Mouse (Mus musculus): ENCODE results near the gene Plgrkt.

Gene Plgrkt

DNA sequence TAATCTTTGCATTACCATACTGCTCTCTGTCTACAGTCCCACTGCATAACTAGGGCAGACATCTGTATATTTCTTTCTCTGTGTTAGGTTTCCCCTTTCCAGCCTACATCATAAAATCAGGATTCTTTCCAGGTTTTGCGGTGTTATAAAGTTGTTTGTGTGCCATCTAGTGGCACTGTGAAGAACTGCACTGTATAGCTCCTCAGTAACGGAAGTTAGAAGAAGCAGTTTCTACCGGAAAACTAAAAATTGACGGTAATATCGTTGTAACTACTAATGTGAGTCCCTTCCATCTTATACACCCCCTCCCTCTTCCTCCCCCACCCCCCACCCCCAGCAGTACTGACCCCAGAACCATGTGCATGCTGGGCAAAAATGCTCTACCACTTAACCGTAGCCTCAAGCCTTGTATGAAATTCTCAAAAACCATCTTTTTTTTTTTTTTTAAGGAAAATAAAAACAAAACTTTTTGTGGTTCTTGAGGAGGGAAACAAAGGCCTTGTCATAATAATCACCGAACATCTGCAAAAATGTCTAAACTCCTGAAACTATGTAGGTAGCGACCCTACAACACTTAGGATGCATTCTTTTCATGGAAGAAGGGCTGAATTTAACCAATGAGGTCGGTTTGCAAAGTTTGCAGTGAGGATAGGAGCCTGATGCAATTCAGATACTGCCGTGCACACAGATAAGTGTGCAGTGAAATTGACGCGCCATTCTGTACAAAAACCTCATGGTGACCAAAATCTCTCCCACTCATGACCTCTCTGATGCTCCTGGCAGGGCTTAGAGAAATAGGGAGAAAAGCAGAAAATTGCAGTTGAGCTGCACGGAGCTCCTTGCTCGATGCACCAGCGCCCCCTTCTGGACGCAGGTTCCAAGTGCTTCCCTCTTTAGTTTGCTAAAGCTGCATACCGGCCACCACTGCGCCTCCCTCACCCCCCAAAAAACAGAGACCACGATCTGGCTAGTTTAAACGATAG, 12.0 kb downstream of the Plgrkt start:
- DNase-seq (ENCODE audit: low spot score in 2 of 2): peak; percentile 63 to 80

DNA sequence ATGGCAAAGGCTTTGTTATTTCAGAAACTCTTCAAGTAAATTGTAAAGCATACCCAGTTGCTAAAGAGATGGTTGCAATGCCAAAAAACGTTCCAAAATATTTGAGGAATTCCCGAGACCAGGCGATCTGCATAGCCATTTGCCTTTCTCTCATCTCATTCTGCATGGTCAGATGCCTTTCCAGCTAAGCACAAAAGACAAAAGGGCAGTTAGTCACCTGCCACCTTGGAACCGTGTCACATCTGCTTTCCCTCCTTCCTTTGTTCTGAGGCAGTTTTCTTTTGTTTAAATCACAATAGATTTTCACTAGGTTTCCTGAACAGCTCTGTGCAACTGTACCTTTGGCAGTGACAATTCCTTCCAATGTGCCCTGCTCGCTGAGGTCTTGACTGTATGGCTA, 16.2 kb downstream of the Plgrkt start:
- no peak for DNase-seq (ENCODE audit: low spot score in 2 of 2)

DNA sequence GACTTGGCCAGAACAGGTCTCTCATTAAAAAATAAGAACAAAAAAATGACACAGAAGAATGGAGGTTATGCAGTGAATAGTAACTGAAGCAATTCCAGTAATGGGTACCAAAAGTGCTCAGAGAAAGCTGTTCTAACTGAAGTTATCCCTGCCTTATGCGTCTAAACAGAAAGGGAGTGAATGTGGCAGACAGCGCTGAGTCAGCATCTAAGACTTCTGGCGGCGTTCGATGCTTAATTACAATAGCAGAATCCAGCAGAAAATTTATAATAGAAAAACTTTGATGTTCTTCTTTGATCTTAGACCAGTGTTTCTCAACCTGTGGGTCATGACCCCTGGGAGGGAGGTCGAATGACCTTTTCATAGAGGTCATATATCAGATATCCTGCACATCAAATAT, 21.6 kb downstream of the Plgrkt start:
- no peak for DNase-seq (ENCODE audit: low spot score in 2 of 2)

DNA sequence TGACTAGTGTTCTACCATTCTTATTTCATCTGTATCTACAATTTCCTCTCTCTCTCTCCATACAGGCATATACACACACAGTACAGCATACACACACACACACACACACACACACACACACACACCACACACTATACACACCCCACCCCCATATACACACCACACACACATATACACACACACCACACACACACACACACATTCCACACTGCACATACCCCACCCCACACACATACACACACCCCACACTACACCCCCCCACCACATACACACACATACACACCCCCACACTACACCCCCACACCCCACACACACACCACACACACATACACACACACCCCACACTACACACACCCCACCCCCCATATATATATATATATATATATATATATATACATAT, 22.3 kb downstream of the Plgrkt start:
- DNase-seq (ENCODE audit: low spot score in 2 of 2): no peak

DNA sequence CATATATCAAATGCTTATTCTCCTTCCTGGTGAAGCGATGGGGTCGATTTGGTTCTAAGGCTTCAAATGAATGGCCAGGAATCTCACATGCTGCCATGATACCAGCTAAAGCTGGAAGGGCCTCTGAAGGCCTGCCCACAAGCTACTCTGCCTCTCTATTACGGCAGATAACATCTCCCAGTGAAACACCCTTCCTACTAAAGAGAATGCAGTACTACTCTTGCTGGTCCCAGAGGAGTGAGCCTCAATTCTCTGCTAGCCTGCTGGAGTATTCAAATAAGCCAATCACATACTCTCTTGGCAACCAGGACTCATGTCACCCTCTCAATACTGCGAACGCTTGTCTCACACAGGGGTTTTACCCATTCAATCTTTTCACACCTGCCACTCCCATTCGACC, 24.9 kb downstream of the Plgrkt start:
- no peak for DNase-seq (ENCODE audit: low spot score in 2 of 2)

DNA sequence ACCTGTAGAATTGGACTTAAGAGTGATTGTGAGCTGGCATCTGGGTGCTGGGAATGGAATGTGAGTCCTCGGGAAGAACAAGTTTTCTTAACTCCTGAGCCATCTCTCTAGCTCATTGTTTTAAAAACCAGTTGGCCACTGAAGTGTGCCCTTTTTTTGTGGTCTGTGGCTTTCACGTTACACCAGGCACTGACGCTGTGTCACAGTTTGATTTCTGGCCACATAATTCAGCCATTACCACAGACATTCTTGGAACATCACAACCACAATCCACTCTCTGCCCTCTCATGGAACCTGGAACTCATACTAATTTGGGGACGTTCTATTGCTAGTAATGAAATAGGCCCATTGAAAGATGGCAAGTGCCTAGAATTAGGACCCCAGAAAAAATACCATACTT, 26.2 kb downstream of the Plgrkt start:
- no peak for DNase-seq (ENCODE audit: low spot score in 2 of 2)

DNA sequence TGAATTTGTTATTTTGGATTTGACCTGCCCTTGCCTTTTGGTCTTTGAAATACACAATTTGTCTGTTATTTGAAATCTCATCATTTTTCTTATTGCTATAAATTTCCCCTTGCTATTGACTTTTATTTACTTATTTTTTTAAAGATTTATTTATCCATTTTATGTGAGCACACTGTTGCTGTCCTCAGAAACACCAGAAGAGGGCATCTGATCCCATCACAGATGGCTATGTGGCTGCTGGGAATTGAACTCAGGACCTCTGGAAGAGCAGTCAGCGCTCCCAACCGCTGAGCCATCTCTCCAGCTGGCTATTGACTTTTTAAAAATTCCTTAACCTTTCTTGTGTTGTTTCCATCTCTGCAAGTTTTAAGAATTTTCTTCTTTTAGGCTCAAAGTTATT, 30.6 kb downstream of the Plgrkt start:
- no peak for DNase-seq (ENCODE audit: low spot score in 2 of 2)

DNA sequence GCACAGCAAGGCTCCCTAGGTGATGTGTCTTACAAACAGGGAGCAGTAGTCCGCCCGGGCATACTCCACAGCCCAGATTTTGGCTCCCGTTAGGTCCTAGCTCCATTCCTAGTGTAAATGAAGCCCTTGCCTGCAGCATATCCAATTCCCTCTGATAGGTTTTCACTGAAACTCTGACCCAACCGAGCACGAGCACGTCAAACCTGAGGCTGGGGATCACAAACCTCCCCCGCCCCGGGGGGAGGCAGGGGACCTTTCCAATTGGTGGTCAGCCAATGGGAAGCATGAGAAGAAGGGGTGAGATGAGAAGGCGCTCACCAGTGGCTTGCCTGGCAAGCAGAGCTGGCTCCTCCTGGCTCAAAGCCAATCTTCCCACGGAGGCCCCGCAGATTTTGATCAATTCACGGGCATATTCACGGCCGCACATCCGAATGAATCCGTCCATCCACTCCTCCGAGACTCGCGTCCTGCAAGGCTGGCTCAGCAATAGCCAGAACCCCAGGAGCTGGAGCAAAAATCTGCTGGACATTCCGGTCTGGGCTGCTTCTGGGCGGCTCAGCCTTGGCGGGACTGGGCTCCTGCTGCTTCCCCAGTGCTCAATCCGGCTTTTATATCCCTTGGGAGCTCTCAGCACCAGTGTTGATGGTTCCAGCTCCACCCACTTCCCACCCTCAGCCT, 33.0 kb downstream of the Plgrkt start, which contains the start of gene Rln1:
Gene Rln1 (minus strand): TSS at position 603 of the 678 bp plus-strand sequence.
- DNase-seq (ENCODE audit: low spot score in 2 of 2): peak; percentile 21 to 24

DNA sequence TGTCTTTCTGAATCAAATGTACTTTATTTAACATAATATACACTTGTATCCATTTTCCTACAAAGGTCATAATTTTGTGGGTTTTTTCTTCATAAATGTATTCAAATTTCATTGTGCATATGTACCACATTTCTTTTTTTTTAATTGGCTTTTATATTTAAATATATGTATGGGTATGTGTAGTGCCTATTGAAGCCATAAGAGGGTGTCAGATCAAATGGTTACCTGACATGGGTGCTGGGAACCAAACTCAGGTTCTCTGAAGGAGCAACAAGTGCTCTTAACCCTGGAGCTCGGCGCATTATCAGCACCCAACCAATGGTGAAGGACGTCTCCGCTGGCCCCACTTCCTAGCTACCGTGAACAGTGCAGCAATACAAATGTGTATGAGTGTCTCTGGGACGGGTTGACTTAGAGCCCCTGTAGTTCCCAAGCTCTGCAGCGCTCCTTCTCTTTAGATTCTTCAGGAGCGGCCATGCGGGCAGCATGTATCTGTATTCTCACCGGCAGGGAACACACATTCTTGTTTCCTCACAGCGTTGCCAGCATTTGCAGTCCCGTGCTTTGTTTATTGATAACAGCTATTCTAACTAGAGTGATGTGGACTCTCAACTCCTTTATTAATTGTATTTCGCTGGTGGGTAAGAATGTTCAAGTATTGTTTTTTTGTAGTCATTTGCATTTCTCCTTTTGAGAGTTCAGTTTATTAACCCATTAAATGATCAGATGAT, 40.2 kb downstream of the Plgrkt start:
- no peak for DNase-seq (ENCODE audit: low spot score in 2 of 2)

DNA sequence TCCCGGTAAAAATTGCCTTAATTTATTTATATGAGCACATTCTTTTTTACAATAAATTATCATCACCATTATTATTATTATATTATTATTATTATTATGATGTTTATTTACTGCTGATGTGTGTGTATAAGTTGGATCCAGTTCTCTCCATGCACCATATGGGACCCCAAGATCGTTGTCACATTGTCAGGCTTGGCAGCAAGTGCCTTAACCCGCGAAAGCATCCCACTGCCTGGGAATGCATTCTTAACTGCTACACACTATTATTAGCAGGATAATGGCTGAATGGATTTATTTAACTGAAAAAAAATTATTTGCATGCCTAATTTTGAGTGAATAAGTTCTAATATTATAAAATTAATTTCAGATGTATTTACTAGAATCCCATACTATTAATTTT, 40.8 kb downstream of the Plgrkt start:
- DNase-seq (ENCODE audit: low spot score in 2 of 2): no peak

DNA sequence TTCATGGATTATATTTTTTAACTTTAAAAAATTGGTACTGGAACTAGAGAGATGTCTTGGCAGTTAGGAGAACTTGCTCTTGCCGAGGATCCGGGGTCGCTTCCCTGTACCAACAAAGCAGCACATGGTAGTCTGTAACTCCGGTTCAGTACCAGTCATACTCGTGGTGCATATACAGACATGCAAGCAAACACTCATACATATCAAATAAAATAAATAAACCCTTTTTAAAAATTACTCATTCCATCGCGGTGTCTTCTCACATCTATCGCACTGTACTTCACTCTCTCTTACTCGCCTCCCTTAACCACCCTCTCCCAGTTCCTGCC, 41.4 kb downstream of the Plgrkt start:
- no peak for DNase-seq (ENCODE audit: low spot score in 2 of 2)

DNA sequence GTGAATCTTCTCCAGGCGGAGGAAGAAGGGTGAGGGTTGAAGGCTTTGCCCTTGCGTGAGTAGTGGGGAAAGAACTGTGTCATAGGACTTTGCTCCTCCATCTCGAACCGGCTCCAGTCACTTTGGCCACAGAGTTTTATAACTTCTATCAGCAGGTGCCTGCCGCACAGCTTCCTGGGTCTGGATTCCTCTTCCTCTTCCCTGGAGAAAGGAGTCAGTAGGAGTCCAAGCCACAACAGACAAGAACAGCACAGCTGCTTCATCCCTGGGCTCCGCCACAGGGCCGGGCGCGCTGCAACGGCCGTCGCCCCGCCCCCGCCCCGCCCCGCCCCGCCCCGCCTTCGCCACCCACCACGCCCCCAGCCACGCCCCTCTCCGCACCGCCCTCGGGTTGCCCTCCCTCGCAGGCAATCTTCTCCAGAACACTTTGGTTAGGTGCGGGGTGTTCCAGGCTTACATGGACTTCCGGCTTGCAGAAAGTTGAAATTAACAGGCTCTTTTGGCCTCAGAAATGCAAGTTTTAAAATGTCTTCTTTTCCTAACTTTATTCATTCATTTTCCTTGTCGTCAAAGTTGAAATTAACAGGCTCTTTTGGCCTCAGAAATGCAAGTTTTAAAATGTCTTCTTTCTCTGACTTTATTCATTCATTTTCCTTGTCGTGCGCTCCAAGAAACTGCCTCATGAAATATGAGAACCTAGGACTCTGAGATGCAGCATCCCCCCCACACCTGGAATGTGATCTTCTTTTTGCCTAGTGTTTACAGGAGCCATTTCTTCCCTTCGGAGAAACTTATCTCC, 41.9 kb downstream of the Plgrkt start, which contains the start of gene Insl6:
Gene Insl6 (minus strand): TSS at position 304 of the 799 bp plus-strand sequence.
- DNase-seq (ENCODE audit: low spot score in 2 of 2): peak in 1 of 2 experiments; percentile 16

DNA sequence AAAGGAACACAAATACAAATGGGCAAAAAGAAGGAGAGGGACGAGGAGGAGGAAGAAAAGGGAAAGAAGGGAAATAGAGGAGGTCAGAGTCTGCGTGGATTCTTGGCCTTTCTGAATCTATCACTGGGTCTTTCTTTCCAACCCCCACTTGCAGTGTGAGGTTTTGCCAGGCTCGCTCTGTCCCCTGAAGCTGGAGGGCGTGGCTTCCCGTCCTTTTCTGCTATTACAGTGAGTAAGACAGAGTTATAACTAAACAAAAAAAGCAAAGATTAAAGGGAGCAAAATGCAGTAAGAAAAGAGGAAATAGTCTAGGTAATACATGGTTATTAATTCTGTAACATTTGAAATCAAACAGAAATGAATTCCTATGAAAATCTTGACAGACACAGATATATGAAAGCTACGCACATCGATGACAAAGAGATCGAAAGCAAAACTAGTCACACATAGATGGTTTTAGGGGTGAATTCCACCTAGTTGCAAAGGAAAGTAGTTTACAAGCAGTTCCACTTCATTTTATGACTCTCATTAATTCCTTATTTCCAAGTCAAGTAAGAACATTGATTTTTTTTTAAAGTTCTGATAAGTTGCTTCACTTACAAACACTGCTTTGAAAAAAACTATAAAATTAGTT, 43.7 kb downstream of the Plgrkt start:
- no peak for DNase-seq (ENCODE audit: low spot score in 2 of 2)

DNA sequence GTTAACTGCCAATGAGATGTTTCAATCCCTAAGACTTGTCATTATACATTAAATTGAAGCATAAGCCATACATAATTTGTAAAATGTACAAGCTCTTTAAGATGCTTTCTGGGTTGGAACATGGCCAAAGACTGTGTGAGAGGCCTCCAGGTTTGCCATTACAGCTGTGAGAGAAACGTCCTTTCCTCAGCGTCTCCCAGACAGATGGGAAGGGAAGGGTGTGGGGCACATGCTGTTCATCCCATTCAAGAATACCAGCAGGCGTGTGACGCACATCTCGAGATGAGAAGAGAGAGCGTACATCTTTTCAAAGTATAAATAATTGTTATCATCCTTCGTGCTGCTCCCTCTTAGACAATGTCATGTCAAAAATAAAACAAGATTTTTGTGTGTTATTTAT, 54.5 kb downstream of the Plgrkt start:
- DNase-seq (ENCODE audit: low spot score in 2 of 2): no peak

DNA sequence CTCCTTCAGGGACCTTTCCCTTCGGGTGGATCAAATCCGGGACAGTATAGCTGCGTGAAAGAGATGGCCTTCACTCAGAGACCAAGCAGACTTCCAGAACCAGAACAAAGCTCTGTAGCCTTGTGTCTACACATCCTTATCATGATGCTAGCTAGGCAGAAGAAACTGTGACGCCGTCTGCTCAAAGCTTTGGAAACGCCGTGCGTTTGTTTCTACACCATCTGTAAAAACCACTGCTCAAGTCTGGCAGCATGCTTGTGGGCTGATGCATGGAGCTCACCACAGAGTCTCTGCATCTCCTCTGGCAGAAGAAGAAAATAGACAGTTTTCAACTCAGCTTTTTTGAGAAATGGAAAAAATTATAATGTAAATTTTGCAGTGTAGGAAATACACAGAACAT, 55.4 kb downstream of the Plgrkt start:
- DNase-seq (ENCODE audit: low spot score in 2 of 2): no peak

DNA sequence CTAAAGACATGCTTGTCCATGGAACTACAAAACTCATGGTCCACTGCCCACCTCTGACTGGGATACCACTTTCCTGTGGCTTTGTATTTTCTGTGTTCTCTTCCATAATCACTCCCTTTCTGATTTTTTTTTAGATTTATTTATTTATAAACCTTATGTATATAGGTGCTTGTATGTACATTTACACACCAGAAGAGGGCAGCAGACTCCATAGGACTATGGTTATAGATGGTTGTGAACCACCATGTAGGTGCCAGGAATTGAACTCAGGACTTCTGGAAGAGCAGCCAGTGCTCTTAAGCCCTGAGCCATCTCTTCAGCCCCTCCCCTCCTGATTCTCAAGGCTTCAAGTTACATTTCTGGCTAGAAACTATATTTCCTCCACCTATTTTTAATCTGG, 58.4 kb downstream of the Plgrkt start:
- DNase-seq (ENCODE audit: low spot score in 2 of 2): no peak

DNA sequence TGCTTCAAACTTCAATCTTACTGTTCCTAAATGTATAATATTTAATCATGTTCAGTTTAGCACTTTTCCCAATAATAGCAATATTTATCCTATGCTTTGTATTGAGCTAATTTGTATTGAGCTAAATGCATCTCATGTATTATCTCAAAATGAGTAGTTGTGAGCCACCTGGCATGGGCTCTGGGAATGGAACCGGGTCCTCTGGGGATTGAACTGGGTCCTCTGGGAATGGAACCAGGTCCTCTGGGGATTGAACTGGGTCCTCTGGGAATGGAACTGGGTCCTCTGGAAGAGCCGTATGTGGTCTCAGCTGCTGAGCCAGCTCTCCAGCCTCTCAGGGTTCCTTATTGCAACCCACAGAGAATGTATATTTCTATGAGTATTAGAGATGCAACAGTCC, 65.1 kb downstream of the Plgrkt start:
- no peak for DNase-seq (ENCODE audit: low spot score in 2 of 2)

DNA sequence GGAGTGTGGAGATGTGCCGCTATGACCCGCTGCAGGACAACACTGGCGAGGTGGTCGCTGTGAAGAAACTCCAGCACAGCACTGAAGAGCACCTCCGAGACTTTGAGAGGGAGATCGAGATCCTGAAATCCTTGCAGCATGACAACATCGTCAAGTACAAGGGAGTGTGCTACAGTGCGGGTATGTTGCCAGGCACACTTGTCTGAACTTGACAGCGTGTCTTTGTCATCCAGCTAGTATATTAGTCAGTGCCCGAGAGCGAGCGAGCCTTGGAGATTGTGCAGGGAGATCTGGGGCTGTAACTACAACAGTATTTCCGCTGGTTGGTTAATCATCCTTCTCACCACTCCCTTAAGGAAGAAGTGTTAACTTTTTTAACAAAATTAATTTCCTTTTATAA, 66.3 kb downstream of the Plgrkt start:
- no peak for DNase-seq (ENCODE audit: low spot score in 2 of 2)

Data from frontal cortex, postnatal 10 days (tissue).